Mouse (Mus musculus) testis, postnatal 10 days (tissue): ENCODE results near the gene Cavin2.

Experiments
- DNase-seq: peaks from one replicate; pipeline ENCODE4 v3.0.0; 2021; ENCODE audit warnings: low spot score

Cavin2 gene

GRCm38 (mm10) chr1:51288755-51289619, at the start of gene Cavin2:
Gene Cavin2 (plus strand): TSS chr1:51289126.
- DNase-seq, result peak; percentile 59

- no peak for DNase-seq
Measured at GRCm38 (mm10) chr1:51241311-51241986, 47.5 kb upstream of the Cavin2 start.

- no peak for DNase-seq
Measured at GRCm38 (mm10) chr1:51243294-51243693, 45.6 kb upstream of the Cavin2 start.

- DNase-seq, result no peak
Measured at GRCm38 (mm10) chr1:51243869-51244268, 45.1 kb upstream of the Cavin2 start.

GRCm38 (mm10) chr1:51245381-51245780, 43.5 kb upstream of the Cavin2 start:
- DNase-seq, result no peak

GRCm38 (mm10) chr1:51250302-51250701, 38.6 kb upstream of the Cavin2 start:
- DNase-seq, result no peak

- DNase-seq, result no peak
Measured at GRCm38 (mm10) chr1:51265118-51265800, 23.7 kb upstream of the Cavin2 start.

- DNase-seq, result no peak
Measured at GRCm38 (mm10) chr1:51265926-51266325, 23.0 kb upstream of the Cavin2 start.

- DNase-seq, result no peak
Measured at GRCm38 (mm10) chr1:51267125-51267524, 21.8 kb upstream of the Cavin2 start.

- DNase-seq, result no peak
Measured at GRCm38 (mm10) chr1:51268225-51268624, 20.7 kb upstream of the Cavin2 start.

GRCm38 (mm10) chr1:51270196-51270935, 18.6 kb upstream of the Cavin2 start:
- no peak for DNase-seq

GRCm38 (mm10) chr1:51271845-51272244, 17.1 kb upstream of the Cavin2 start:
- DNase-seq, result no peak

- no peak for DNase-seq
Measured at GRCm38 (mm10) chr1:51272583-51273201, 16.2 kb upstream of the Cavin2 start.

GRCm38 (mm10) chr1:51277879-51278567, 10.9 kb upstream of the Cavin2 start:
- DNase-seq, result no peak

GRCm38 (mm10) chr1:51288201-51288600, 725 bp upstream of the Cavin2 start:
- DNase-seq, result no peak

GRCm38 (mm10) chr1:51289620-51290445, 907 bp downstream of the Cavin2 start:
- peak; percentile 60 for DNase-seq

- DNase-seq, result peak; percentile 58
Measured at GRCm38 (mm10) chr1:51290634-51291033, 1.7 kb downstream of the Cavin2 start.

GRCm38 (mm10) chr1:51292348-51292747, 3.4 kb downstream of the Cavin2 start:
- no peak for DNase-seq

- DNase-seq, result no peak
Measured at GRCm38 (mm10) chr1:51300295-51300930, 11.5 kb downstream of the Cavin2 start.

- DNase-seq, result no peak
Measured at GRCm38 (mm10) chr1:51307056-51307455, 18.1 kb downstream of the Cavin2 start.
